Mouse (Mus musculus): ENCODE data around the gene Krtap12-1.
"Not testable (repeated sequence)": the region's sequence is repeated elsewhere in the genome, so short reads cannot be mapped to it uniquely, and the experiment has no call there.

Gene Krtap12-1

GRCm38 (mm10) chr10:77720299-77720698 lies at the start of gene Krtap12-1:
Gene Krtap12-1 (plus strand): TSS chr10:77720599.
- DNase-seq = not testable (repeated sequence)

DNA sequence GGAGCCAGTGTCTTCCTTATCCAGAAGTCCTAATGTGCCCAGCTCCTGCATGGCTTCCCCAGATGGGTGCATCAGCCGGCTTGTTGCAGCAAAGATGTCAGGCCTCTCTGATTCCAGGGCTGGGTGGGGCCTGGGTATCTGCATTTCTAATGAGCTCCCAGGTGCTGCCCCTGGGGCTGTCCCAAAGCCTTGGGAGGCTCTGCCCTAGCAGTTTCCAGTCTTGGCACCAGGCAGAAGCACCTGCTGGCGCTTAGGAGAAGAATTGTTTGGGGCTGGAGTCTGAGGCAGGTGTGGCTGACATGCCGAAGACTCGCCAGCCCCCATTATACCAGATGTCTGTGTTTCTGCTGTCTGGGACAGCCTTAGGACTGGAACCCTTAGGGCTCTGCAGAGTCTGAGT lies 49.7 kb upstream of the Krtap12-1 start:
- DNase-seq = no peak

- DNase-seq = no peak
Measured at GRCm38 (mm10) chr10:77671519-77671918, 48.9 kb upstream of the Krtap12-1 start.

- no peak for DNase-seq
Measured at GRCm38 (mm10) chr10:77673765-77674164, 46.6 kb upstream of the Krtap12-1 start.

DNA sequence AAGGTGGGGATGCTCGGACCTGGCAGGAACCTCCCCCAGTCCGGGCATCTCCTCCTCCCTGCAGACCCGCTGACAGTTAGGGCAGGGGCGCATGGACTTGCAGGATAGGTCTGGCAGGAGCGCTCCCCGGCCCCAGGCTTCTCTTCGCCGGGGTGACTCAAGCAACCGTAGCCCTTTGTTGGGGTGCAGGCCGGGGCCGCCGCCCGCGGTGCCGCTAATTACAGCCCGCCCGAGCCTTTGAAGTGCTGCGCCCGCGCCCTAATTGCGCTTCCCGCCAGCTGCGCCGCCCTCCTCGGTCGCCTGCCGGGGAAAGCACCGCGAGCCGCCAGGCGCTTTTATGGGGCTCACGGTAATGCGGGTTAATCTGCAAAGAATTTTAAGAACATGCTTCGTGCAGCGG lies 42.8 kb upstream of the Krtap12-1 start:
- peak; percentile 74 for DNase-seq

- DNase-seq = no peak
Measured at GRCm38 (mm10) chr10:77682994-77683393, 37.4 kb upstream of the Krtap12-1 start.

DNA sequence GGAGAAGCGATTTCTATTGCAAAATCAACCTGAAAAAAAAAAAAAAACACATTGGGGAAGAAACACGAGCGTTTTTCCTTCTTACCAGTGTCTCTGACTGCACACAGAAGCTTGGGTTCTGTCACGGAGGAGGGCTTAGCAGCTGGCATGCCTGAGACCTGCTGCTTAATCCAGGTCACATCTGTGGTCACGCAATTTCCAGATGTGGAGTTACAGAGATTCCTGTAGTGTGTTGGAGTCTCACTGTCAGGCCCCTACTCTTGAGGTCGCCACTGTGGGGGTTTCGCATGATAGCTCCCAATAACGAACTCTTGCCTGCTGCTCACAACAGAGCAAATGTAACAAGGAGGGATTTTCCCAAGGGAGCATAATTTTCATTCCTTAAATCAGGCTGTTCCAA lies 36.2 kb upstream of the Krtap12-1 start:
- no peak for DNase-seq

DNA sequence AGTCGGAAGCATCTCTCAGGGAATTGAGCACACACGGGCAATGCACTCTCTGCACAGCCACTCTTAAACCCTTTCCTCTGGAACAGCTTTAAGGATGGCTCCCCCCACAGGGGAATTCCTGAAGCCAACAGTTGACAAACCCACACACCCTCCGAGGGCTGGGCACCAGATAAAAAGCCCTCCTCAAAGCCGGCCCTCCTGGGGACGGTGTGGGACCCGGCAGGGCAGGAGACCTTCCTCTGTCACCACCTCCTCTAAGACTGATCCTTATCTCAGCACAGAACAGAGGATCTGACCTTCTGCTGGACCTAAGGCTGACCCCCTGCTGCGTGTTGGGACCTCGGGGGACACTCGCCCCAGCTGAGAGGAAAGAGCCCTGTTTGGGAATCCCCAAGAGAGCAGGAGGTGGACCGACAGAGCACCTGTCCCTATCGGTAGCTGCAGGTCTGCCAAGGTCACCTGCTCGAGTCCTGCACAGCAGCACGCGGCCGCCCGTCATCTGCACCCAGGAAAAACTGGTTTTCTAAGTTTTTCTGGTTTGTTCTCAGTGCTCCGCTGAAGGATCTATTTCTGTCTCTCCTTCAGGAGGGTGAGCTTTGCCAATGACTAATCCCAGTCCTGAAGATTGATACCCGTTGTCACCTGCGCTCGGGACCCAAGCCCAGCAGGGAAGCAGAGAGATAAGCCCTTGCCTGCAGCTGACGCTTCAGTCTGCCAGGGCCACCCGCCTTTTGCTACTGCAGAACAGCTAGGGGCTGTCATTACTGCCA lies 34.3 kb upstream of the Krtap12-1 start, which contains the start of gene Tspear:
Tspear (plus strand) TSS at position 675 of the 770 bp plus-strand sequence.
- DNase-seq = no peak

GRCm38 (mm10) chr10:77687021-77687420 lies 33.4 kb upstream of the Krtap12-1 start:
- no peak for DNase-seq

- DNase-seq = peak; percentile 28
Measured at GRCm38 (mm10) chr10:77690356-77690807, 30.0 kb upstream of the Krtap12-1 start, which contains the start of gene Gm19402. Gene Gm19402 (minus strand): TSS chr10:77690757.

- DNase-seq = no peak
Measured at GRCm38 (mm10) chr10:77697133-77697532, 23.3 kb upstream of the Krtap12-1 start, which contains the start of gene Gm9508. Gene Gm9508 (minus strand): TSS chr10:77697233.

DNA sequence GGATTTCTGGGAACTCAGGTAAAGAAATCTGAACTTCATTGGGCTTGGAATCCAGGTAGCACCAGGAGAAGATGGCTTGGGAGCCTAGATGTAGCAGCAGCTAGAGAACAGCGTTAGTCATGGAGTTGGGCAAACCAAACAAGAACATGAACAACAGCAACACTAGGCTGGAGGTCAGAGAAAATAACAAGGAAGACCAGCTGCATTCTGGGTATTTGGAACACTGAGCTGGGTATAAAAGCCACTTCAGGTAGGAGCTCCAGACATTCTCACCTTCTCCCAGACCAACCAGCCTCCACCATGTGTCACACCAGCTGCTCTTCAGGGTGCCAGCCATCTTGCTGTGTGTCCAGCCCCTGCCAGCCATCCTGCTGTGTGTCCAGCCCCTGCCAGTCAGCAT lies 14.1 kb upstream of the Krtap12-1 start, which contains the start of gene Gm10272:
Gm10272 (plus strand) TSS at position 301 of the 400 bp plus-strand sequence.
- DNase-seq = no peak

DNA sequence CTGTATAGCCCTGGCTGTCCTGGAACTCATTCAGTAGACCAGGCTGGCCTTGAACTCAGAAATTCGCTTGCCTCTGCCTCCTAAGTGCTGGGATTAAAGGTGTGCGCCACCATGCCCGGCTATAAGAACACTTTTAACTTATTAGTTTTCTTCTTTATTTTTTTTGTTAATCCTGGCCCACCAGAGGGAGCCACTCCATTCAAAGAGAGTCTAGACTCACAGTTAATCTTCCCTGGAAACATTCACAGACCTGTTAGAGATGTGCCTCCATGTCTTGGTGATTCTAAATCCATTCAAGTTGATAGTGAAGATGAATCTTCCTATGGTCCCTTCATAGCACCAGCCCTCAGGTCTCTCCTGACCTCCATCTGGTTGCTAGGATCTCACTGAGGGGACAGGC lies 10.6 kb upstream of the Krtap12-1 start:
- DNase-seq = no peak

GRCm38 (mm10) chr10:77711157-77711556 lies 9.2 kb upstream of the Krtap12-1 start, which contains the start of gene Gm10024:
Gene Gm10024 (plus strand): TSS chr10:77711457.
- DNase-seq = not testable (repeated sequence)

GRCm38 (mm10) chr10:77713734-77714133 lies 6.7 kb upstream of the Krtap12-1 start:
- peak; percentile 26 for DNase-seq

GRCm38 (mm10) chr10:77715507-77715906 lies 4.9 kb upstream of the Krtap12-1 start, which contains the start of gene Gm10142:
Gene Gm10142 (plus strand): TSS chr10:77715807.
- no peak for DNase-seq

GRCm38 (mm10) chr10:77724855-77725254 lies 4.5 kb downstream of the Krtap12-1 start:
- peak; percentile 15 for DNase-seq

GRCm38 (mm10) chr10:77726186-77726585 lies 5.8 kb downstream of the Krtap12-1 start, which contains the start of gene Gm10100:
Gene Gm10100 (plus strand): TSS chr10:77726486.
- DNase-seq = no peak

- DNase-seq = no peak
Measured at GRCm38 (mm10) chr10:77728280-77728679, 7.9 kb downstream of the Krtap12-1 start.

- DNase-seq = peak; percentile 20
Measured at GRCm38 (mm10) chr10:77729241-77729640, 8.8 kb downstream of the Krtap12-1 start.

DNA sequence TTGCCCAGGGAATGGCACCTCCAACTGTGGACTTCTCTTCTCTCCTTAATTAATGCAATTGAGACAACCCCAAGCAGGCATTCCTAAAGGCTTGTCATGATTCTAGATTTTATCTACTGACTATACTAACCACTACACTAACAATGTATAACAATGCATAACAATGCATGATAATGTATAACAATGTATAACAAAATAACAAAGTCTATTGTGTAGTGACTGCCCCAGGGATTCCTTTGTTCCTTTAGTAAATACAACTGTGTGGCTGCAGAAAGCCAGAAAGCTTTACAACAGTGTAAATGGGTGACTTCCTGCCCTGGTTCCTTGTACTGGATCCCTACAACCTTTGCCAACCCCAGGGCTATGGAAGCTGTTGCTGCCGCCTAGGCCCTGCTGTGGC lies 15.5 kb downstream of the Krtap12-1 start:
- no peak for DNase-seq

- no peak for DNase-seq
Measured at GRCm38 (mm10) chr10:77738929-77739328, 18.5 kb downstream of the Krtap12-1 start.

GRCm38 (mm10) chr10:77741924-77742688 lies 21.7 kb downstream of the Krtap12-1 start, which contains the start of gene Gm18596:
Gene Gm18596 (minus strand): TSS chr10:77742638.
- DNase-seq = peak; percentile 46

All from retina, postnatal 1 day (tissue).